Mouse (Mus musculus) thymus, adult 2 months (tissue): Measurements from ENCODE around the gene Ankrd1. TPM values are rescaled to one million over a fixed set of nuclear protein-coding genes. Genes with fewer than 3 reads are reported as not detected.
A peak's percentile ranks its signal among the peaks of the same experiment; 100 is the strongest.

Experiments
- DNase-seq: peaks from one replicate; pipeline ENCODE4 v3.0.0; 2021
- H3K27ac ChIP-seq: fragments of 200-500 bp; 2 replicates; pipeline ENCODE4 v1.5.1; 2012; ENCODE audit warnings: low read length, control low read depth; ENCODE audit not compliant: control insufficient read depth, insufficient read depth
- H3K27me3 ChIP-seq: fragments of 200-500 bp; 2 replicates; pipeline ENCODE4 v1.6.1; 2012; ENCODE audit warnings: mild to moderate bottlenecking, low read length, moderate library complexity, mixed read lengths; ENCODE audit not compliant: control insufficient read depth, insufficient read depth
- H3K36me3 ChIP-seq: fragments of 200-500 bp; 2 replicates; pipeline ENCODE4 v1.6.1; 2012; ENCODE audit warnings: mild to moderate bottlenecking, low read length, moderate library complexity; ENCODE audit not compliant: control insufficient read depth, insufficient read depth
- H3K4me1 ChIP-seq: fragments of 200-500 bp; replicated peaks from 2 replicates; pipeline ENCODE4 v1.6.1; 2012; ENCODE audit warnings: low read length; ENCODE audit not compliant: control insufficient read depth, insufficient read depth
- H3K4me3 ChIP-seq: fragments of 200-500 bp; 2 replicates; pipeline ENCODE4 v1.5.1; 2012; ENCODE audit warnings: mild to moderate bottlenecking, low read length, control low read depth, moderate library complexity; ENCODE audit not compliant: control insufficient read depth, insufficient read depth
- CTCF ChIP-seq: fragments of 200-500 bp; IDR thresholded peaks from 2 replicates; pipeline ENCODE4 v1.5.1; 2012; ENCODE audit warnings: mild to moderate bottlenecking, control low read depth, low read length, moderate library complexity, borderline replicate concordance; ENCODE audit not compliant: control insufficient read depth, poor library complexity, insufficient read depth; ENCODE audit errors: extremely low read depth
- POLR2A ChIP-seq: fragments of 200-500 bp; IDR thresholded peaks from 2 replicates; pipeline ENCODE4 v1.6.1; 2012; ENCODE audit warnings: mild to moderate bottlenecking, low read length, control low read depth, moderate library complexity; ENCODE audit not compliant: control insufficient read depth, poor library complexity, insufficient read depth; ENCODE audit errors: extremely low read depth
- WGBS: fragments of 180-500 bp; shearing (Covaris S2); methylation state at CpG from one replicate; pipeline ENCODE4 v1.1.7; 2018; 5-methylcytosine and 5-hydroxymethylcytosine counted together
- polyA plus RNA-seq: library from polyadenylated mRNA; depleted of rRNA; stranded (reverse); fragments of >200 nt; gene quantifications from 2 replicates; pipeline ENCODE4 v1.2.3, GENCODE M21; 2012

Gene Ankrd1
- polyA plus RNA-seq, 1 experiment, result 7.7 TPM

DNA sequence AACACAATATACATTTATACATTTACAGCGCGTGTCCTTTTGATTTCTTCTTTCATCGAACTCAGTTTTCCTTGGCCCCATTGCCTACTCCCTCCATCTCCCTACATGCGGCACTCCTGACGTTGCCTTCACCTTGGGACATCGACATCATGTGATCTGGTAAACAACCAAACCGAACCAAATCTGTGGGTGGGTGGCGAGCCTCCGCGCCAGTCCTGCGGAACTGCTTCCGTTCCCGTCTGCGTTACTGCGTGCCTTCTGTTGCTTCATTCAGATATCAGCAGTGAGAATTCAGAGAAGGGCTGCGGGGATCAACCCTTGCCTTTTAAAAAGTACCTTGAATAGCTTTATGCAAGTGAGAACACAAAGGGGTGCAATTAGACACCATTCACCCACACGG lies 7.9 kb downstream of the Ankrd1 start:
- TF ChIP-seq CTCF, result no peak
- TF ChIP-seq POLR2A, result no peak
- no peaks in the 10 kb centered on the region for H3K27me3 ChIP-seq
- no peaks in the 10 kb centered on the region for H3K4me1 ChIP-seq
- 71% methylated on average over 17 of the region's 17 CpGs for WGBS
- no peak for DNase-seq
- H3K27ac ChIP-seq, result no peak overlapping the region
- no peaks in the 10 kb centered on the region for H3K36me3 ChIP-seq
- H3K4me3 ChIP-seq, result no peak overlapping the region

DNA sequence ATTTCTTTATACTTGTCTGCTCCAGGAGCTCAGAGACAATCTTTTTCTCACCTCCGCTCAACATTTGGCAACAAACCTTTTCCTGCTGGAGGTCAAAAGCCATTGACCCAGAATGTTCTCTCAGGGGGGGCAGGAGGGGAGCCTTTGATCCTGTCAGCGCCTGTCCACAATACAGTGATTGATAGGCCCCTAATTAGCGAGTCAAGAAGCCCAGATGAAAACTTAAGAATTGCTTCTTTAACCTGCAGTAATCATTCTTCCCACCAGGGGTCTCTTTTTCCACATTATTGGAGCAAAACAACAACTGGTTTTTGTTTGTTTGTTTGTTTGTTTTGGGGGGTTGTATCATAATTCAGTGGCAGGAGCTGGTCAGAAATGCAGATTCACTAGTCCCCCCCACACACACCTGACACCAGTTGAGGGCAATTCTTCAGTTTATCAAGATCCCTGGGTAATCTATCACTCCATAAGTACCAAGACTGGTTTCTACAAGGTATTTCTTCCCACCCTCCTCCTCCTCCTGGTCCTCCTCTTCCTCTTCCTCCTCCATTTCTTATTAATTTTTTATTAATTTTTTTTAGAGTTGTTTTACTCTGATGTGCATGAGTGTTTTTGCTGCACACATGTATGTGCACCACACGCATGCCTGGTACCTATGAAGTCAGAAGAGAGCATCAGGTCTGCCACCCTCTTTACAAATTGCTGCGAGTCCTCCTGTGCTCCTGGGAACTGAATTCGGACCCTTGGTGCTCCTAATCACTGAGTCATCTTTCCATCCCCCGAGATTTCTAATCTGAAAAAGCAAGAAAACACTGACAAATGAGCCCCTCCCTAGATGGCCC lies 8.6 kb downstream of the Ankrd1 start:
- Histone ChIP-seq H3K4me1 (no peaks in the 10 kb centered on the region), H3K36me3 (no peaks in the 10 kb centered on the region), H3K4me3 (no peak overlapping the region), H3K27ac (no peak overlapping the region), H3K27me3 (no peaks in the 10 kb centered on the region)
- WGBS, result 43% methylated on average over 7 of the region's 7 CpGs
- TF ChIP-seq POLR2A (no peak), CTCF (no peak)
- DNase-seq, result peak; percentile 9

DNA sequence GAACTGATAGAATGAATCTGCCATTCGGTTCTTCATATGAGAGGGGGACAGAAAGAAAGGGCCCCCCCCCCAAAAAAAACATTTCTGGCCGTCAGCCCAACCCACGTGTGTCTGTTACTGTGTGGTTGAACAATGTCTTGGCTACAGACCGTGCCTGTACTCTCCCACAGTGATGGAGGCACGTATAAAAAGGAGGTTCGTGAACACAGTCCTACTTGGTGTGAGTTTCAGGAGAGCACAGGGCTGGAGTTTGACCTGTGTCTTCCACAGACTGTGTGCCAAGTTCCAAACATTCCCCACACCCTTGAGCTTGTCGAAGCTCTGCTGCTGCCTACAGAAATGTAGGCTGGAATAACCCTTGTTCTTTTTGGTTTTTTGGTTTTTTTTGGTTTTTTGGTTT lies 9.4 kb downstream of the Ankrd1 start:
- H3K4me3 ChIP-seq, result no peak overlapping the region
- H3K27me3 ChIP-seq, result no peaks in the 10 kb centered on the region
- no peak for DNase-seq
- no peak overlapping the region for H3K27ac ChIP-seq
- H3K36me3 ChIP-seq, result no peaks in the 10 kb centered on the region
- no peaks in the 10 kb centered on the region for H3K4me1 ChIP-seq
- no peak for TF ChIP-seq POLR2A
- TF ChIP-seq CTCF, result no peak
- WGBS, result 58% methylated on average over 7 of the region's 7 CpGs

DNA sequence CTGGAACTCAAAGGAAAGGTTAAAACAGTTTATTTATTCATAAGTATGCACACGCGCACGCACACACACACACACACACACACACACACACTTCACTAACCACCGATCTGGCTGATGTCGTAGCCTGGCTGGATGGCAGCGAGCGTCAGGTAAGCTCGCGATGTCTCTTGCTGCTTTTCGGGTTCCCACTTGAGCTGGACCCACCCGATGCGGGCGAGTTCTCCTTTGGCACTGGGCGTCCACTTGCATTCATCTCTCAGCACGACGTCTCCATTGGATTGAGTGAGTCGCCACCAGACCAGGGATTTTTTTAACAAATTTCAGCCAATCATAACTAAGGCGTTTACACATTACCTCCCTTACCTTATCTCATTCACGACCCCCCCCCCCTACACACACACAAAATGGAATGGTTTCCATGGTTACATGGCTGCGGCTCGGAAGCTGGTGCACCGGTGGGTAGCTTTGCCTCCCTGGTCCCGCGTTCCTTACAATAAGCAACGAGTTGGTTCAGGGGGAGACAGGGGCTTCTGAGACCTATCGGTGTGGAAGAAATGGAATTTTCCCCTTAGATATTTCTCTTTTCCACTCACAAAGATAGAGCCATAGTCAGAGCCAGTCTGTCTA lies 10.5 kb downstream of the Ankrd1 start:
- Histone ChIP-seq H3K4me3 (no peak overlapping the region), H3K27ac (no peak overlapping the region), H3K36me3 (no peaks in the 10 kb centered on the region), H3K4me1 (no peaks in the 10 kb centered on the region), H3K27me3 (no peaks in the 10 kb centered on the region)
- TF ChIP-seq POLR2A, result no peak
- no peak for TF ChIP-seq CTCF
- 91% methylated on average over 26 of the region's 26 CpGs for WGBS
- no peak for DNase-seq

DNA sequence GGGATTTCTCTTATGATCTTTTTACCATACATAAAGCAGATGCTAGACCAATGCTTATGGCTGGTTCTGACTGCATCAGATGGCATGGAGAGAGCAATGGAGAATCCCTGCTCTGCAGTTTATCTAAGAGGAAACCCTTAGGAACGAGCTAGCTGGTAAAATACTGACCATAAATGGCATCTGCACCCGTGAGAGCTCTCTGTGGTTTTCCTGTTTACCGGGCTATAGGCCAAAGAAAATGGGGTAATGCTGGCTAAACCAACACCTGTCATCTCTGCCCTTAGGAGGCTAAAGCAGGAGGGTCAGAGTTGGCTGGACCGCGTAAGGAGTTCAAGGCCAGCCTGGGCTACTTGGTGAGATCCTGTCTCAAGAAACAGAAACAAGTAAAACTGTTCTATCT lies 16.0 kb downstream of the Ankrd1 start:
- TF ChIP-seq POLR2A, result no peak
- TF ChIP-seq CTCF, result no peak
- H3K27me3 ChIP-seq, result no peaks in the 10 kb centered on the region
- no peak for DNase-seq
- peaks cover 6% of the 10 kb centered on the region; the same call in 1 of the 2 replicates for H3K36me3 ChIP-seq
- no peaks in the 10 kb centered on the region for H3K4me1 ChIP-seq
- H3K4me3 ChIP-seq, result no peak overlapping the region
- H3K27ac ChIP-seq, result no peak overlapping the region
- WGBS, result 43% methylated on average over 5 of the region's 5 CpGs

DNA sequence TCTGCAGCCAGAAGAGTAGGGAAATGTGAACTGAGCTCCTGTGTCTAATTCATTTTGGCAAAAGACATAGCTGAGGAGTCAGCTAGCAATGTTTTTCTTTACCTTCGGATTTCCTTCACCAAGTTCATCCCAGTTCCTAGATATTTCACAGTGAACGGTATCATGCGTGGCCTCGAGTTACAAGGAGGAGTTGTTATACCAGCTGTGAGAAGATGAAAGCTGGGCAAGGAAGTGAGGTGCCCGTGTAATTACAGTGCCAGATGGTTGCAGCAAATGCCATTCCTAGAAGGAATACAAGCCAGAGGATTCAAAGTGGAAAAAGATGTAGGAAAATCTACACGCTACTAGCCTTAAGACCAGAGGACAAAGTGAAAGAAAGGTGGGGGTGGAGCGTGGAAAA lies 21.0 kb downstream of the Ankrd1 start:
- TF ChIP-seq POLR2A (no peak), CTCF (no peak)
- no peak for DNase-seq
- Histone ChIP-seq H3K36me3 (peaks cover 6% of the 10 kb centered on the region; the same call in 1 of the 2 replicates), H3K4me3 (no peak overlapping the region), H3K27ac (no peak overlapping the region), H3K27me3 (no peaks in the 10 kb centered on the region), H3K4me1 (no peaks in the 10 kb centered on the region)
- WGBS, result 96% methylated on average over 7 of the region's 7 CpGs
